Mouse (Mus musculus) monocyte, adult 2 months (primary cell): ENCODE results near the gene Usp4.

ENCODE experiments used
- DNase-seq, 2 experiments: peaks; one replicate each; pipeline ENCODE4 v3.0.0; 2022; ENCODE audit warnings: low spot score in 2 of 2, low read depth in 1 of 2

Gene Usp4

GRCm38 (mm10) chr9:108409535-108409934 lies 61.9 kb downstream of the Usp4 start:
- DNase-seq: no peak

- DNase-seq: no peak
These were observed 63.8 kb downstream of the Usp4 start for GRCm38 (mm10) chr9:108411381-108411942.

- no peak for DNase-seq
These were observed 64.6 kb downstream of the Usp4 start for GRCm38 (mm10) chr9:108412221-108412620.

GRCm38 (mm10) chr9:108428384-108428783 lies 80.7 kb downstream of the Usp4 start, which contains the start of gene Ccdc36:
TSS of gene Ccdc36 (minus strand) at chr9:108428484.
- DNase-seq: no peak

GRCm38 (mm10) chr9:108431431-108432067 lies 83.9 kb downstream of the Usp4 start:
- DNase-seq: no peak

- no peak for DNase-seq
These were observed 88.5 kb downstream of the Usp4 start, which contains the start of gene BC048562 for GRCm38 (mm10) chr9:108436182-108436581. TSS of gene BC048562 (plus strand) at chr9:108436482.

- no peak for DNase-seq
These were observed 91.5 kb downstream of the Usp4 start for GRCm38 (mm10) chr9:108439176-108439575.

GRCm38 (mm10) chr9:108440485-108440884 lies 92.8 kb downstream of the Usp4 start:
- DNase-seq: no peak

- DNase-seq: no peak
These were observed 93.7 kb downstream of the Usp4 start for GRCm38 (mm10) chr9:108441236-108441919.
